Mouse (Mus musculus) kidney, embryonic 16.5 days (tissue): ENCODE measurements at regions not wholly inside any gene's neighbourhood (a gene's known extent, or its start where the extent isn't known, plus 50 kb on each side); places are given as distances from the start of the nearest gene placed in this dataset.
A peak's percentile ranks its signal among the peaks of the same experiment; 100 is the strongest.

Experiments used
- ATAC-seq: fragments of 200-750 bp; cut with Nextera tagmentation; 2 replicates; pipeline ENCODE4 v1.8.0; 2017; ENCODE audit warnings: moderate TSS enrichment; ENCODE audit not compliant: low FRiP score, low TSS enrichment
- H3K27ac ChIP-seq: fragments of 300-500 bp; sonication (generic); 2 replicates; pipeline ENCODE4 v1.5.1; 2014; ENCODE audit warnings: low read length
- H3K27me3 ChIP-seq: fragments of 300-500 bp; sonication (generic); 2 replicates; pipeline ENCODE4 v1.6.1; 2014; ENCODE audit warnings: low read length, control low read depth, mixed read lengths; ENCODE audit not compliant: insufficient read depth
- H3K36me3 ChIP-seq: fragments of 300-500 bp; sonication (generic); 2 replicates; pipeline ENCODE4 v1.6.1; 2014; ENCODE audit warnings: low read length, control low read depth, mixed read lengths; ENCODE audit not compliant: insufficient read depth
- H3K4me1 ChIP-seq: fragments of 300-500 bp; sonication (generic); 2 replicates; pipeline ENCODE4 v1.6.1; 2014; ENCODE audit warnings: low read length, control low read depth, mixed read lengths; ENCODE audit not compliant: insufficient read depth
- H3K4me2 ChIP-seq: fragments of 300-500 bp; sonication (generic); replicated peaks from 2 replicates; pipeline ENCODE4 v1.6.1; 2014; ENCODE audit warnings: low read depth, low read length
- H3K4me3 ChIP-seq: fragments of 300-500 bp; sonication (generic); 2 replicates; pipeline ENCODE4 v1.5.1; 2014; ENCODE audit warnings: mild to moderate bottlenecking, low read length
- H3K9ac ChIP-seq: fragments of 300-500 bp; sonication (generic); replicated peaks from 2 replicates; pipeline ENCODE4 v1.6.1; 2014; ENCODE audit warnings: low read length
- H3K9me3 ChIP-seq: fragments of 300-500 bp; sonication (generic); 2 replicates; pipeline ENCODE4 v1.6.1; 2016; ENCODE audit warnings: low read length, control low read depth
- WGBS: fragments of 180-500 bp; shearing (Covaris S2); extraction: QIAGEN DNeasy Blood & Tissue Kit; methylation state at CpG from one replicate; pipeline ENCODE4 v1.1.7; 2014; 5-methylcytosine and 5-hydroxymethylcytosine counted together

- WGBS = 81% methylated on average over 8 of the region's 8 CpGs
- Histone ChIP-seq H3K9me3 (no peaks in the 10 kb centered on the region), H3K4me3 (no peak overlapping the region), H3K9ac (no peak overlapping the region), H3K27ac (no peak overlapping the region), H3K4me2 (no peak overlapping the region), H3K4me1 (peaks cover 35% of the 10 kb centered on the region), H3K27me3 (no peaks in the 10 kb centered on the region), H3K36me3 (no peaks in the 10 kb centered on the region)
- ATAC-seq = no peak
Observed at GRCm38 (mm10) chr4:150800774-150801173, 52.9 kb upstream of the Errfi1 start.

GRCm38 (mm10) chr4:150799550-150800398 lies 53.9 kb upstream of the Errfi1 start:
- no peaks in the 10 kb centered on the region for H3K36me3 ChIP-seq
- H3K27ac ChIP-seq = peak overlapping the region; percentile 78
- no peaks in the 10 kb centered on the region for H3K9me3 ChIP-seq
- H3K4me3 ChIP-seq = no peak overlapping the region
- 20% methylated on average over 22 of the region's 22 CpGs for WGBS
- no peak overlapping the region for H3K4me2 ChIP-seq
- 0 out of 2 replicates have a peak, but pooled peaks have one; percentile 7 for ATAC-seq
- peaks cover 35% of the 10 kb centered on the region for H3K4me1 ChIP-seq
- H3K27me3 ChIP-seq = no peaks in the 10 kb centered on the region
- H3K9ac ChIP-seq = no peak overlapping the region

GRCm38 (mm10) chr4:150798783-150799530 lies 54.8 kb upstream of the Errfi1 start:
- no peak overlapping the region for H3K9ac ChIP-seq
- H3K4me2 ChIP-seq = peak overlapping the region; percentile 0; the same call in 1 of the 2 replicates
- peaks cover 31% of the 10 kb centered on the region for H3K4me1 ChIP-seq
- no peak overlapping the region for H3K4me3 ChIP-seq
- H3K36me3 ChIP-seq = no peaks in the 10 kb centered on the region
- H3K27ac ChIP-seq = peak overlapping the region; percentile 78
- peak; percentile 58 for ATAC-seq
- H3K27me3 ChIP-seq = no peaks in the 10 kb centered on the region
- WGBS = 11% methylated on average over 13 of the region's 13 CpGs
- no peaks in the 10 kb centered on the region for H3K9me3 ChIP-seq

- WGBS = 80% methylated on average over 8 of the region's 8 CpGs
- H3K4me3 ChIP-seq = no peak overlapping the region
- no peaks in the 10 kb centered on the region for H3K36me3 ChIP-seq
- peaks cover 29% of the 10 kb centered on the region for H3K4me1 ChIP-seq
- peak overlapping the region; percentile 78 for H3K27ac ChIP-seq
- no peak for ATAC-seq
- H3K27me3 ChIP-seq = no peaks in the 10 kb centered on the region
- H3K4me2 ChIP-seq = peak overlapping the region; percentile 0; the same call in 1 of the 2 replicates
- H3K9me3 ChIP-seq = no peaks in the 10 kb centered on the region
- H3K9ac ChIP-seq = no peak overlapping the region
Observed at GRCm38 (mm10) chr4:150798281-150798680, 55.4 kb upstream of the Errfi1 start.

- no peak for ATAC-seq
- Histone ChIP-seq H3K27ac (no peak overlapping the region), H3K9me3 (no peaks in the 10 kb centered on the region), H3K4me2 (no peak overlapping the region), H3K27me3 (no peaks in the 10 kb centered on the region), H3K4me1 (peaks cover 29% of the 10 kb centered on the region), H3K4me3 (no peak overlapping the region), H3K9ac (no peak overlapping the region), H3K36me3 (no peaks in the 10 kb centered on the region)
- WGBS = 79% methylated on average over 3 of the region's 3 CpGs
Observed at GRCm38 (mm10) chr4:150797057-150797456, 56.7 kb upstream of the Errfi1 start.

GRCm38 (mm10) chr4:150794878-150795277 lies 58.8 kb upstream of the Errfi1 start:
- Histone ChIP-seq H3K4me2 (no peak overlapping the region), H3K27me3 (no peaks in the 10 kb centered on the region), H3K27ac (no peak overlapping the region), H3K9me3 (no peaks in the 10 kb centered on the region), H3K36me3 (no peaks in the 10 kb centered on the region), H3K4me3 (no peak overlapping the region), H3K4me1 (peaks cover 18% of the 10 kb centered on the region), H3K9ac (no peak overlapping the region)
- WGBS = 68% methylated on average over 5 of the region's 5 CpGs
- ATAC-seq = no peak

- ATAC-seq = no peak
- Histone ChIP-seq H3K9ac (no peak overlapping the region), H3K27ac (no peak overlapping the region)
Observed at GRCm38 (mm10) chr4:150794257-150794794, 59.4 kb upstream of the Errfi1 start.

GRCm38 (mm10) chr4:150793146-150793545 lies 60.6 kb upstream of the Errfi1 start:
- Histone ChIP-seq H3K27me3 (no peaks in the 10 kb centered on the region), H3K9me3 (no peaks in the 10 kb centered on the region), H3K4me1 (peaks cover under 1% of the 10 kb centered on the region), H3K36me3 (no peaks in the 10 kb centered on the region), H3K27ac (no peak overlapping the region), H3K4me2 (no peak overlapping the region), H3K4me3 (no peak overlapping the region), H3K9ac (no peak overlapping the region)
- ATAC-seq = no peak
- 80% methylated on average over 12 of the region's 12 CpGs for WGBS

More at GRCm38 (mm10) chr4:150794257-150794794, 59.4 kb upstream of the Errfi1 start:
- Histone ChIP-seq H3K4me1 (peaks cover 12% of the 10 kb centered on the region), H3K4me2 (no peak overlapping the region), H3K9me3 (no peaks in the 10 kb centered on the region), H3K4me3 (no peak overlapping the region), H3K36me3 (no peaks in the 10 kb centered on the region), H3K27me3 (no peaks in the 10 kb centered on the region)
- WGBS = 58% methylated on average over 9 of the region's 9 CpGs

GRCm38 (mm10) chr4:150789166-150789565 lies 64.6 kb upstream of the Errfi1 start:
- H3K4me2 ChIP-seq = no peak overlapping the region
- ATAC-seq = no peak
- no peak overlapping the region for H3K9ac ChIP-seq
- H3K4me1 ChIP-seq = peaks cover 13% of the 10 kb centered on the region
- H3K36me3 ChIP-seq = no peaks in the 10 kb centered on the region
- H3K9me3 ChIP-seq = no peaks in the 10 kb centered on the region
- H3K27me3 ChIP-seq = no peaks in the 10 kb centered on the region
- 60% methylated on average over 7 of the region's 7 CpGs for WGBS
- H3K27ac ChIP-seq = no peak overlapping the region
- no peak overlapping the region for H3K4me3 ChIP-seq
